Mouse (Mus musculus) embryonic facial prominence, embryonic 14.5 days (tissue): ENCODE data around the gene Hspb7. TPM values are rescaled to one million over a fixed set of nuclear protein-coding genes. Genes with fewer than 3 reads are reported as not detected.

Source experiments
- ATAC-seq: fragments of 200-750 bp; cut with Nextera tagmentation; 2 replicates; pipeline ENCODE4 v1.8.0; 2017; ENCODE audit warnings: low read depth, moderate number of reproducible peaks, moderate TSS enrichment
- DNase-seq: peaks from one replicate; pipeline ENCODE4 v3.0.0-alpha.2; 2015; ENCODE audit warnings: low spot score
- H3K27ac ChIP-seq: fragments of 300-500 bp; sonication (generic); replicated peaks from 2 replicates; pipeline ENCODE4 v1.5.1; 2014; ENCODE audit warnings: low read depth, mild to moderate bottlenecking, low read length, moderate library complexity
- H3K27me3 ChIP-seq: fragments of 300-500 bp; sonication (generic); replicated peaks from 2 replicates; pipeline ENCODE4 v1.6.1; 2014; ENCODE audit warnings: low read length; ENCODE audit not compliant: control insufficient read depth, insufficient read depth
- H3K36me3 ChIP-seq: fragments of 300-500 bp; sonication (generic); 2 replicates; pipeline ENCODE4 v1.6.1; 2014; ENCODE audit warnings: low read length, mixed read lengths; ENCODE audit not compliant: control insufficient read depth, insufficient read depth
- H3K4me1 ChIP-seq: fragments of 300-500 bp; sonication (generic); 2 replicates; pipeline ENCODE4 v1.6.1; 2014; ENCODE audit warnings: antibody characterized with exemption, low read length; ENCODE audit not compliant: control insufficient read depth, insufficient read depth
- H3K4me2 ChIP-seq: fragments of 300-500 bp; sonication (generic); 2 replicates; pipeline ENCODE4 v1.6.1; 2014; ENCODE audit warnings: low read depth, mild to moderate bottlenecking, low read length, moderate library complexity, mixed read lengths
- H3K4me3 ChIP-seq: fragments of 300-500 bp; sonication (generic); 2 replicates; pipeline ENCODE4 v1.5.1; 2014; ENCODE audit warnings: low read depth, mild to moderate bottlenecking, low read length
- H3K9ac ChIP-seq: fragments of 300-500 bp; sonication (generic); 2 replicates; pipeline ENCODE4 v1.6.1; 2014; ENCODE audit warnings: low read depth, mild to moderate bottlenecking, low read length, moderate library complexity, mixed read lengths
- H3K9me3 ChIP-seq: fragments of 300-500 bp; sonication (generic); 2 replicates; pipeline ENCODE4 v1.6.1; 2016; ENCODE audit warnings: low read length; ENCODE audit not compliant: control insufficient read depth
- whole genome bisulfite sequencing: fragments of 180-500 bp; shearing (Covaris S2); extraction: QIAGEN DNeasy Blood & Tissue Kit; methylation state at CpG from one replicate; pipeline ENCODE4 v1.1.7; 2014; 5-methylcytosine and 5-hydroxymethylcytosine counted together
- polyA plus RNA-seq: library from polyadenylated mRNA; unstranded; fragments of >200 nt; fragmentation: Nextera tagmentation; extraction: Ambion mirVana; gene quantifications from 2 replicates; pipeline ENCODE4 v1.2.1, GENCODE M21; 2014

The Hspb7 gene
- polyA plus RNA-seq, 1 experiment from 2014 or later: 8.8 TPM

- H3K27me3 ChIP-seq: no peaks in the 10 kb centered on the region
- 54% methylated on average over 14 of the region's 14 CpGs for WGBS
- ATAC-seq: no peak
Observed at GRCm38 (mm10) chr4:141432666-141433065, 12.1 kb downstream of the Hspb7 start.

DNA sequence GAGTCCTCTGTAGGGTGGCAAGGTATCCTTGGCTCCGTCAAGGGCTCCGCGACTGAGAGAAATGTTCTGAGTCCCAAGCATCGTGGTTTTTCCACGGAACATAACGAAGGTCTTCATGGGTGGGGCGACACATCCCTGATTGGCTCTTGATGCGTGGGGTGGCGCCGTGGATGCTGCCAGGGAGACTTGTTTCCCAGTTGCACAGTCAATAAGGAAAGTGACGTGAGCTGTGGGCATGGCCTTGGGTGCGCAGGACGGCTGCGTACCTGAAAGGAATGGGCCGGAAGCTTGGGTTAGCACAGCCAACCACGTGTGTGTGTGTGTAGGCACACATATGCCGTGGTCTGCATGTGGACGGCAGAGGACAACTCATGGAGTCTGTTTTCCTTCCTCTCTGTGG is 12.6 kb downstream of the Hspb7 start:
- ATAC-seq: no peak
- Histone ChIP-seq H3K27ac (no peak overlapping the region), H3K4me2 (no peak overlapping the region), H3K27me3 (no peaks in the 10 kb centered on the region), H3K9me3 (no peaks in the 10 kb centered on the region), H3K4me1 (no peaks in the 10 kb centered on the region), H3K9ac (no peak overlapping the region), H3K36me3 (no peaks in the 10 kb centered on the region), H3K4me3 (no peak overlapping the region)
- DNase-seq: no peak
- WGBS: 79% methylated on average over 18 of the region's 18 CpGs

More at GRCm38 (mm10) chr4:141432666-141433065, 12.1 kb downstream of the Hspb7 start:
- Histone ChIP-seq H3K9ac (no peak overlapping the region), H3K4me3 (no peak overlapping the region), H3K4me1 (no peaks in the 10 kb centered on the region), H3K27ac (no peak overlapping the region), H3K36me3 (no peaks in the 10 kb centered on the region), H3K9me3 (no peaks in the 10 kb centered on the region), H3K4me2 (no peak overlapping the region)
- DNase-seq: no peak

DNA sequence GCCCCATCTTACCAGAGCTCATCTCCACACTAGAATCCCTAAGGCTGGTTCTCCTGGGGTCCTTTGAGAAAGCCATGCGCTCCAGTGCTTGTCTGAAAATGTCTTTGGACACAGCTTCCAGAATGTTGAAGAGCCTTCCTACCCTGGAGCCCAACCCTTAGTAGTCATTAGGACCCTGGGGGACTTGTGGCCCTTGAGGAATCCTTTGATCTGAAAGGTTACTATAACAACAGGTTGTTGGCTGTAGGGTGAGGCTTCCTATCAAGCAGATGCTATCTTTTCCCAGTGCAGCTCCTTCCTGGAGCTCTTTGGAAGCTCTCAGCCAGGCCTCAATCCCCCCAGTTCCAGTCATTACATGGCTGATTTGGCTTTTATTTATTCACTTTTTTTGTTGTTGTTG is 15.4 kb downstream of the Hspb7 start, which contains the start of gene Srarp:
Srarp (minus strand) TSS at position 132 of the 400 bp plus-strand sequence.
- H3K4me3 ChIP-seq: no peak within 1 kb of the TSS
- no peaks in the 10 kb centered on the region for H3K27me3 ChIP-seq
- no peak within 1 kb of the TSS for H3K27ac ChIP-seq
- H3K36me3 ChIP-seq: no peaks in the 10 kb centered on the region
- no peak within 1 kb of the TSS for H3K9ac ChIP-seq
- H3K4me1 ChIP-seq: no peaks in the 10 kb centered on the region
- no peaks in the 10 kb centered on the region for H3K9me3 ChIP-seq
- ATAC-seq (no peak), DNase-seq (no peak)
- no peak within 1 kb of the TSS for H3K4me2 ChIP-seq
- WGBS: 84% methylated on average over 1 of the region's 1 CpGs

DNA sequence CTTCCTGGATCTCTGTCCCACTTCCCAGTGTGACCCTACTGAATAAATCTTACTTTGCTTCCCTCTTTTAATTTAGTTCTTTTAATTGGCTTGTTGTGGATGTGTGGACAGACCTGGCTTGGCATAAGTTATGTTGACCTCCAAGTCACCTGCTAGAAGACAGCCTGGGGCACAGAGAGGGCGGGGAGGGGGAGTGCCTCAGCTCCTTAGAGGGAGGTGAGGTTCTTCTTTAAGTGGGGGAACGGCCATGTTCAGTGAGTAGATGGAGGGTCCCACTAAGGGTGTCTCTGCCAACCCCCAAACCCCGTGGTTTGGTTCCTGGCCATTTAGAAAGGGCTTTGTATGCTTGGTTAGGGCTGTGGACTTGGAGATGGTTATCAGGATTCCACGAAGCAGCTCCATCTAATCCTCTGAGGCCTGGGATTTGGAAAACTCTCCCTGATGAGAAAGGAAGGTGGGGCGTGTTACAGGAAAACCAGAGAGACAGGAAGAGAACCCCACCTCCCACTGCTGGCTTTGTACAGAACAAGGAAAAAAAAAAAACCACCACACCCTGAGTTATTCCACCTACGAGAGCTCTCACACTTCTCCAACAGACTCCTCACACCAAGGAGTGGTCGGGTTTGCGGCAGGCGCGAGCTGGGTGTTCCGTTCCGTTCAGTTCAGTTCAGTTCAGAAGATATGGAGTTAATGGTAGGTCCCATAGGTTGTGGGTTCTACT is 18.7 kb downstream of the Hspb7 start:
- peaks cover 6% of the 10 kb centered on the region; the same call in 1 of the 2 replicates for H3K4me1 ChIP-seq
- WGBS: 79% methylated on average over 12 of the region's 12 CpGs

GRCm38 (mm10) chr4:141440877-141441276 is 20.3 kb downstream of the Hspb7 start:
- no peak overlapping the region for H3K4me3 ChIP-seq
- H3K27ac ChIP-seq: no peak overlapping the region
- no peaks in the 10 kb centered on the region for H3K36me3 ChIP-seq
- no peaks in the 10 kb centered on the region for H3K9me3 ChIP-seq
- DNase-seq (no peak), ATAC-seq (no peak)
- no peak overlapping the region for H3K4me2 ChIP-seq
- no peak overlapping the region for H3K9ac ChIP-seq
- H3K4me1 ChIP-seq: peaks cover 14% of the 10 kb centered on the region
- no peaks in the 10 kb centered on the region for H3K27me3 ChIP-seq

More for the DNA sequence above, 18.7 kb downstream of the Hspb7 start:
- Histone ChIP-seq H3K27ac (no peak overlapping the region), H3K9ac (no peak overlapping the region), H3K4me3 (no peak overlapping the region), H3K9me3 (no peaks in the 10 kb centered on the region), H3K36me3 (no peaks in the 10 kb centered on the region), H3K4me2 (no peak overlapping the region), H3K27me3 (no peaks in the 10 kb centered on the region)
- ATAC-seq: no peak
- DNase-seq: no peak

DNA sequence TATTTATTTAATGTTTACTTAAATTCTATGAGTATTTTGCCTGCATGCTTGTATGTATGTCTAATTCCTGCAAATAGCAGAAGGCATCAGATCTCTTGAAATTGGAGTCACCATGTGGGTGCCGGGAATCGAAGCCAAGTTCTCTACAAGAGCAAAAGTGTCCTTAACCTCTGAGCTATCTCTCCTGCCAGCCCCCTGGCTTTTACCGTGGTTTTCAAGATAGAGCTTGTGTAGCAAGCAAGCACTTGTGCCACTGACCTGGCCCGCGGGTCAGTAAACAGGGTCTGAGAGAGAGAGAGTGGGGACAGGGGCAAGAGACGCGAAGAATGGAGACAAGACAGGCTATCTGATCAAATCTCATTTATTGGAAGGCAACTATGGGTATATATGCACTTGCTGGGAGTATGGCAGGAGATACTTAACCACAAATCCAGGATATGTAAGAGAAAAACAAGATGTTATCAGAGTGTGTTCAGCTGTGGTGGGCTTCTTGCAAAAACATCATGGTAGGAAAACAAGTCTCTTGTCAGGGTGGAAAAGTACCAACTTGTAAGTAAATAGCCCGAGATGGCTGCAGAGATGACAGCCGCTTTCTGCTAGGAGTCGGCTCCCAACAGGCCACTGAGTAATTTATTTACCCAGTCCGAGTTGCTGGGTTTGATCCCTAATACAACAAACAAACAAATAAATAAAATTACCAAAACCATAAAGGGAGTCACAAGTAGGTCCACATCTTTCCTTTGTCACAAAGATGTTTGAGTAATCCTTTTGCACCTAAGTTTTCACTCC is 23.3 kb downstream of the Hspb7 start:
- Histone ChIP-seq H3K27ac (0 out of 2 replicates have a peak overlapping the region, but pooled peaks have one; percentile 0), H3K4me2 (peak overlapping the region; percentile 90), H3K9ac (peak overlapping the region; percentile 96), H3K27me3 (no peaks in the 10 kb centered on the region), H3K36me3 (peaks cover 23% of the 10 kb centered on the region), H3K4me1 (peaks cover 15% of the 10 kb centered on the region), H3K9me3 (no peaks in the 10 kb centered on the region), H3K4me3 (peak overlapping the region; percentile 98)
- ATAC-seq (no peak), DNase-seq (no peak)
- WGBS: 48% methylated on average over 11 of the region's 11 CpGs

DNA sequence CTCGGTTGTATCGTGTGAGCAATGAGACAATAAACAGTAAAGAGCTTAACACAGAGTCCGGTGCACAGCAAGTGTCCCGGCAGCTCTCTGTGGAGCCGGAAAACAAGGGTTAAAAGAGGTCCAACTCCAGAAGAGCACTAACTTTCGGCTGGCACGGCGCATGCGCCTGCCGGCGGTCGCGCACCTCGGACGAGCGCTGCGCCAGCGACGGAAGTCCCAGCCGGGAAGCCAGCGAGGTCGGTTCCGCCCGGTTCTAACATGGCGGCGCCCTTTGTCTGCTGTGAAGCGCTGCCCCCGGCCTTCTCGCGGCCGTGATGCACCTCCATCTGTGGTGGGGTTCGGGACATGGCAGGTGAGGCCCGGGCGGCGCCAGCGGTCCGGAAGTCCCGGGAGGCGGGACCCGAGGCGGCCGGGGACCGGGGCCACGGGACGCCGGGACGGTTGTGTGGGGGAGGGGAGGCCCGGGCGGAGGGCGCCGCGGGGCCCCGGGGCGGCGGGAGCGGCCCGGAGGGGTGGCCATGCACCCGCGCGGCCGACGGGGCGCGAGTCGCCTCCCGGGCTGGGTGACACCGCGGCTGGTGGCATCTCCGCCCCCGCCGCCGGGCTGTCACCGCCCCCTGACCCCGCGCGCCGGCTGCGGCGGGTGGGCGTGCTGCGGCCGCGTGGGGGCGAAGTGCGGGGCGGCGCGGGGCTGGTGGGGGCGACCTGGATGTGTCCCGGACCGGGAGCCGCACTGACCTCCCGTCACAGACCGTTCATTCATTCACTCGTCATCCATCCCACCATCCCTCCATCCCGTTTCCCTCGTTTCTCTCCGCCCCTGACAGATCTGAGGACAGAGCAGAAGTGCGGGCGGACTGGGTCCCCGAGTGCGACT is 24.1 kb downstream of the Hspb7 start, which contains the start of gene Zbtb17:
Zbtb17 (plus strand) TSS at position 204 of the 877 bp plus-strand sequence.
- under 1% methylated on average over 40 of the region's 102 CpGs for WGBS
- no peaks in the 10 kb centered on the region for H3K9me3 ChIP-seq
- peak within 1 kb of the TSS; percentile 90 for H3K4me2 ChIP-seq
- H3K36me3 ChIP-seq: peaks cover 29% of the 10 kb centered on the region
- peak within 1 kb of the TSS; percentile 98 for H3K4me3 ChIP-seq
- DNase-seq: peak; percentile 96
- no peaks in the 10 kb centered on the region for H3K27me3 ChIP-seq
- peak within 1 kb of the TSS; percentile 96 for H3K9ac ChIP-seq
- H3K4me1 ChIP-seq: peaks cover 15% of the 10 kb centered on the region
- peak; percentile 95 for ATAC-seq
- peak within 1 kb of the TSS; percentile 70; the same call in 1 of the 2 replicates for H3K27ac ChIP-seq

DNA sequence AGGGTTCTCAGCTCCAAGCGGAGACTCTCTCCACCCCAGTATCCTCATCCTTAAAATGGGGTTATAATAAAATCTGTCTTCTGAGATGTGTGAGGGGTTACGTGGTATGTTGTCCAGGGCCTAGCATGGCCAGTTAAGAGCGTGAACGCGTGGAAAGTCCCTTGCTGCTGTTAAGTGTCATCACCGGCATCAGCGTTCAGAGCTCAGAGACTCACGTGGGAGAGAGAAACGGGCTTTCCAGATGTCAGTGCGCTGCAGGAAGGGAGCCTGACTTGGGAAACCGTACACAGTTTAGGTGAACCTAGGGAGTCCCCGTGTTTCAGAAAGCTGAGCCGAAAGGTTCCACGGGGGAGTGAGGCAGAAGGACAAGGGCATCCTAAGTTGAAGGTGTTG is 24.7 kb downstream of the Hspb7 start:
- ATAC-seq (0 out of 2 replicates have a peak, but pooled peaks have one; percentile 2), DNase-seq (no peak)
- H3K4me2 ChIP-seq: peak overlapping the region; percentile 90
- peaks cover 15% of the 10 kb centered on the region for H3K4me1 ChIP-seq
- peak overlapping the region; percentile 98 for H3K4me3 ChIP-seq
- 13% methylated on average over 14 of the region's 14 CpGs for WGBS
- peaks cover 30% of the 10 kb centered on the region for H3K36me3 ChIP-seq
- H3K27ac ChIP-seq: peak overlapping the region; percentile 70; the same call in 1 of the 2 replicates
- H3K9ac ChIP-seq: peak overlapping the region; percentile 96
- no peaks in the 10 kb centered on the region for H3K9me3 ChIP-seq
- no peaks in the 10 kb centered on the region for H3K27me3 ChIP-seq
